Mouse (Mus musculus): ENCODE results near the gene Frmd3. TPM values are rescaled to one million over a fixed set of nuclear protein-coding genes. Genes with fewer than 3 reads are reported as not detected.
"Not testable (repeated sequence)": the region's sequence is repeated elsewhere in the genome, so short reads cannot be mapped to it uniquely, and the experiment has no call there.

Frmd3 gene
- polyA plus RNA-seq, 1 experiment from 2014 or later = 4.4 TPM

GRCm38 (mm10) chr4:74201281-74201811 lies 188.1 kb downstream of the Frmd3 start:
- Histone ChIP-seq H3K27me3 (no peaks in the 10 kb centered on the region), H3K9ac (no peak overlapping the region), H3K4me1 (no peaks in the 10 kb centered on the region), H3K27ac (replicated peaks) (no peak overlapping the region), H3K9me3 (replicated peaks) (no peaks in the 10 kb centered on the region), H3K4me2 (replicated peaks) (no peak overlapping the region), H3K36me3 (no peaks in the 10 kb centered on the region), H3K4me3 (replicated peaks) (no peak overlapping the region)
- ATAC-seq (ENCODE audit: insufficient number of reproducible peaks, low FRiP score, low TSS enrichment, low read depth) = no peak

- 92% methylated on average over 1 of the region's 1 CpGs for WGBS
- H3K4me2 ChIP-seq (replicated peaks); H3K9ac ChIP-seq; H3K27ac ChIP-seq (replicated peaks); H3K36me3 ChIP-seq; H3K9me3 ChIP-seq (replicated peaks); H3K27me3 ChIP-seq; H3K4me1 ChIP-seq; ATAC-seq (ENCODE audit: insufficient number of reproducible peaks, low FRiP score, low TSS enrichment, low read depth); H3K4me3 ChIP-seq (replicated peaks): not testable (repeated sequence)
These were observed 208.5 kb downstream of the Frmd3 start for GRCm38 (mm10) chr4:74221780-74222179.

GRCm38 (mm10) chr4:74222360-74222759 lies 209.1 kb downstream of the Frmd3 start:
- H3K9me3 ChIP-seq (replicated peaks) = no peaks in the 10 kb centered on the region
- H3K27ac ChIP-seq (replicated peaks) = no peak overlapping the region
- no peak for ATAC-seq (ENCODE audit: insufficient number of reproducible peaks, low FRiP score, low TSS enrichment, low read depth)
- H3K27me3 ChIP-seq = no peaks in the 10 kb centered on the region
- H3K4me3 ChIP-seq (replicated peaks) = no peak overlapping the region
- WGBS = 31% methylated on average over 3 of the region's 3 CpGs
- no peaks in the 10 kb centered on the region for H3K36me3 ChIP-seq
- no peaks in the 10 kb centered on the region for H3K4me1 ChIP-seq
- H3K9ac ChIP-seq = no peak overlapping the region
- H3K4me2 ChIP-seq (replicated peaks) = no peak overlapping the region

GRCm38 (mm10) chr4:74224210-74224609 lies 211.0 kb downstream of the Frmd3 start:
- ATAC-seq (ENCODE audit: insufficient number of reproducible peaks, low FRiP score, low TSS enrichment, low read depth) = no peak
- WGBS = 62% methylated on average over 2 of the region's 2 CpGs
- H3K4me2 ChIP-seq (replicated peaks) = no peak overlapping the region

GRCm38 (mm10) chr4:74230994-74231393 lies 217.8 kb downstream of the Frmd3 start:
- no peak overlapping the region for H3K4me2 ChIP-seq (replicated peaks)
- ATAC-seq (ENCODE audit: insufficient number of reproducible peaks, low FRiP score, low TSS enrichment, low read depth) = peak; percentile 6; the same call in 1 of the 2 replicates
- no peaks in the 10 kb centered on the region for H3K4me1 ChIP-seq
- H3K27ac ChIP-seq (replicated peaks) = no peak overlapping the region
- H3K9ac ChIP-seq = no peak overlapping the region
- H3K9me3 ChIP-seq (replicated peaks) = no peaks in the 10 kb centered on the region
- H3K4me3 ChIP-seq (replicated peaks) = no peak overlapping the region
- H3K36me3 ChIP-seq = no peaks in the 10 kb centered on the region
- WGBS = 79% methylated on average over 4 of the region's 4 CpGs
- no peaks in the 10 kb centered on the region for H3K27me3 ChIP-seq

More at GRCm38 (mm10) chr4:74224210-74224609, 211.0 kb downstream of the Frmd3 start:
- Histone ChIP-seq H3K4me3 (replicated peaks) (no peak overlapping the region), H3K27me3 (no peaks in the 10 kb centered on the region), H3K9ac (no peak overlapping the region), H3K9me3 (replicated peaks) (no peaks in the 10 kb centered on the region), H3K36me3 (no peaks in the 10 kb centered on the region), H3K27ac (replicated peaks) (no peak overlapping the region), H3K4me1 (no peaks in the 10 kb centered on the region)

- Histone ChIP-seq H3K4me1 (no peaks in the 10 kb centered on the region), H3K9me3 (replicated peaks) (no peaks in the 10 kb centered on the region), H3K27ac (replicated peaks) (no peak overlapping the region), H3K27me3 (no peaks in the 10 kb centered on the region), H3K36me3 (no peaks in the 10 kb centered on the region), H3K4me3 (replicated peaks) (no peak overlapping the region), H3K4me2 (replicated peaks) (no peak overlapping the region), H3K9ac (no peak overlapping the region)
- 57% methylated on average over 5 of the region's 5 CpGs for WGBS
- ATAC-seq (ENCODE audit: insufficient number of reproducible peaks, low FRiP score, low TSS enrichment, low read depth) = 0 out of 2 replicates have a peak, but pooled peaks have one; percentile 25
These were observed 218.2 kb downstream of the Frmd3 start for GRCm38 (mm10) chr4:74231405-74231804.

GRCm38 (mm10) chr4:74233534-74233933 lies 220.3 kb downstream of the Frmd3 start:
- Histone ChIP-seq H3K27ac (replicated peaks) (no peak overlapping the region), H3K9me3 (replicated peaks) (no peaks in the 10 kb centered on the region), H3K4me3 (replicated peaks) (no peak overlapping the region), H3K9ac (no peak overlapping the region), H3K4me2 (replicated peaks) (no peak overlapping the region), H3K4me1 (no peaks in the 10 kb centered on the region), H3K27me3 (no peaks in the 10 kb centered on the region), H3K36me3 (no peaks in the 10 kb centered on the region)
- no peak for ATAC-seq (ENCODE audit: insufficient number of reproducible peaks, low FRiP score, low TSS enrichment, low read depth)
- WGBS = 84% methylated on average over 3 of the region's 3 CpGs

- 85% methylated on average over 1 of the region's 1 CpGs for WGBS
These were observed 228.9 kb downstream of the Frmd3 start, which contains the start of gene Kdm4c for GRCm38 (mm10) chr4:74242176-74242575. Gene Kdm4c, plus strand, starts transcription at chr4:74242497.

More at GRCm38 (mm10) chr4:74242176-74242575, 228.9 kb downstream of the Frmd3 start, which contains the start of gene Kdm4c:
- H3K9ac ChIP-seq = no peak within 1 kb of the TSS
- ATAC-seq (ENCODE audit: insufficient number of reproducible peaks, low FRiP score, low TSS enrichment, low read depth) = no peak
- H3K4me3 ChIP-seq (replicated peaks) = no peak within 1 kb of the TSS
- H3K27me3 ChIP-seq = no peaks in the 10 kb centered on the region
- H3K9me3 ChIP-seq (replicated peaks) = no peaks in the 10 kb centered on the region
- H3K36me3 ChIP-seq = no peaks in the 10 kb centered on the region
- no peak within 1 kb of the TSS for H3K27ac ChIP-seq (replicated peaks)
- no peak within 1 kb of the TSS for H3K4me2 ChIP-seq (replicated peaks)
- H3K4me1 ChIP-seq = no peaks in the 10 kb centered on the region

Other genes starting within 250 kb of the Frmd3 start
- gene Rasef, start 222.4 kb upstream of the Frmd3 start, polyA plus RNA-seq (2015; fragmentation: Nextera tagmentation; extraction: Ambion mirVana) = 1.3 and 2.0 TPM in 2 replicates
- gene Gm11758, start 137.2 kb upstream of the Frmd3 start, polyA plus RNA-seq (2015; fragmentation: Nextera tagmentation; extraction: Ambion mirVana) = not detected in 2 replicates
- not detected in 2 replicates for gene Gm11757, start 122.3 kb upstream of the Frmd3 start, polyA plus RNA-seq (2015; fragmentation: Nextera tagmentation; extraction: Ambion mirVana)
- gene Gm13871, start 107.5 kb upstream of the Frmd3 start, polyA plus RNA-seq (2015; fragmentation: Nextera tagmentation; extraction: Ambion mirVana) = not detected in 2 replicates
- 0.41 and 0.50 TPM in 2 replicates for gene Gm11756, start 92.7 kb upstream of the Frmd3 start, polyA plus RNA-seq (2015; fragmentation: Nextera tagmentation; extraction: Ambion mirVana)
- 5.7 and 11.3 TPM in 2 replicates for gene 2310002L09Rik, start 62.6 kb upstream of the Frmd3 start, polyA plus RNA-seq (2015; fragmentation: Nextera tagmentation; extraction: Ambion mirVana)
- gene Kdm4c, start 229.1 kb downstream of the Frmd3 start, polyA plus RNA-seq (2015; fragmentation: Nextera tagmentation; extraction: Ambion mirVana) = 15.5 and 16.6 TPM in 2 replicates